10 mouse cellular contexts compared by ENCODE assay signal in the genomic region with DNA sequence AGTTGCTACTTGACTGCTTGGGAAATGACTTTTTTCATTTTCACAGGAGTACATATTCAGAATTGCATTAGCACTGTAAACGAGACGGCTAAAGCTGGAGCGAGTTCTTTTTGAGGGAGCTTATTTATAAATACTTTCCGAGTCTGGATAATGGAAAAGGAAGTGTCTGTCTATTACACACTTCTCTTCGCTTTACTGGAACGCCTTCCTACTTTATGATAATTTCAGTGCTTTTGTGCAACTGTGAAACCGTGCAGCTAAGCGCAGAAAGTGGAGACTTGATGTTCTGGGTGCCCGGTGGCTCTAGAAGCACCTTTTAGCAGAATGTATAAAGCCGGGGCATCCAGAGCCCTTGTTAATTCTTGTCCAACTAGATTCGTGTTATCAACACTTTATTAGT. TPM values are rescaled to one million over a fixed set of nuclear protein-coding genes. Genes with fewer than 3 reads are reported as not detected.
DNase-seq lines count a peak whose midpoint lies in the region; ATAC-seq and TF ChIP-seq lines count a peak whose summit lies in the region.
"Had no signal": no experiment of that assay in that cellular context is flagged by ENCODE, and none has a peak within 500 bp of the region (broad histone marks: within the 10 kb centered on the region; RNA-seq: fewer than 3 reads in every experiment).

No protein-coding gene starts in this region.

- H3K9me3 ChIP-seq in kidney, embryonic 14.5 days (ENCODE audit: control insufficient read depth, low read length), result no peaks in the 10 kb centered on the region
- H3K9me3 ChIP-seq in embryonic facial prominence, embryonic 12.5 days, result no peaks in the 10 kb centered on the region
- H3K9me3 ChIP-seq in hindbrain, postnatal 0 days (ENCODE audit: low read length), result no peaks in the 10 kb centered on the region
- H3K9me3 ChIP-seq in midbrain, embryonic 16.5 days (replicated peaks; ENCODE audit: control insufficient read depth, low read length, poor library complexity, severe bottlenecking), result no peaks in the 10 kb centered on the region

- ATAC-seq in kidney, embryonic 14.5 days (ENCODE audit: low FRiP score, low TSS enrichment), result no peak
- no peak for ATAC-seq in embryonic facial prominence, embryonic 12.5 days (ENCODE audit: insufficient number of reproducible peaks, insufficient read depth, low FRiP score, low TSS enrichment)
- no peak for ATAC-seq in hindbrain, postnatal 0 days
- no peak for ATAC-seq in midbrain, embryonic 16.5 days
- no peak for ATAC-seq in granulocyte monocyte progenitor cell, adult 5-6 weeks (replicated peaks; ENCODE audit: poor library complexity, severe bottlenecking)

- H3K4me3 ChIP-seq in kidney, embryonic 14.5 days (ENCODE audit: low read length), result peak overlapping the region; percentile 76
- H3K4me3 ChIP-seq in embryonic facial prominence, embryonic 12.5 days, result no peak overlapping the region
- H3K4me3 ChIP-seq in hindbrain, postnatal 0 days (ENCODE audit: low read length), result peak overlapping the region; percentile 76
- peak overlapping the region; percentile 79 for H3K4me3 ChIP-seq in midbrain, embryonic 16.5 days (ENCODE audit: low read depth, low read length)

- H3K9ac ChIP-seq in kidney, embryonic 14.5 days (ENCODE audit: low read depth, low read length), result peak overlapping the region; percentile 9; the same call in 1 of the 2 replicates
- H3K9ac ChIP-seq in embryonic facial prominence, embryonic 12.5 days, result no peak overlapping the region
- peak overlapping the region; percentile 72; the same call in 1 of the 2 replicates for H3K9ac ChIP-seq in hindbrain, postnatal 0 days (replicated peaks; ENCODE audit: low read length)
- H3K9ac ChIP-seq in midbrain, embryonic 16.5 days (ENCODE audit: low read depth, low read length), result peak overlapping the region; percentile 48

- no peak for DNase-seq in kidney, postnatal 10 days
- DNase-seq in hindbrain, postnatal 0 days (ENCODE audit: low spot score), result no peak
- no peak for DNase-seq in embryo, embryonic 9.5 days (ENCODE audit: extremely low spot score)
- no peak for DNase-seq in urinary bladder, adult 18-20 months (ENCODE audit: low spot score in 2 of 2)
- DNase-seq: layer of hippocampus, postnatal 36 days had no signal

- H3K27me3 ChIP-seq in kidney, embryonic 14.5 days (ENCODE audit: control insufficient read depth, insufficient read depth, low read length), result no peaks in the 10 kb centered on the region
- H3K27me3 ChIP-seq in embryonic facial prominence, embryonic 12.5 days, result no peaks in the 10 kb centered on the region
- no peaks in the 10 kb centered on the region for H3K27me3 ChIP-seq in hindbrain, postnatal 0 days (ENCODE audit: insufficient read depth, low read length)
- H3K27me3 ChIP-seq in midbrain, embryonic 16.5 days (ENCODE audit: control insufficient read depth, insufficient read depth, low read depth, low read length), result no peaks in the 10 kb centered on the region

- H3K27ac ChIP-seq in kidney, embryonic 14.5 days (ENCODE audit: low read depth, low read length), result no peak overlapping the region
- no peak overlapping the region for H3K27ac ChIP-seq in embryonic facial prominence, embryonic 12.5 days
- H3K27ac ChIP-seq in hindbrain, postnatal 0 days, result no peak overlapping the region
- no peak overlapping the region for H3K27ac ChIP-seq in midbrain, embryonic 16.5 days (ENCODE audit: low read length)

- 71% methylated on average over 11 of the region's 11 CpGs for WGBS in kidney, embryonic 14.5 days
- 73% methylated on average over 11 of the region's 11 CpGs for WGBS in embryonic facial prominence, embryonic 12.5 days
- WGBS in hindbrain, postnatal 0 days, result 51% methylated on average over 11 of the region's 11 CpGs
- 55% methylated on average over 11 of the region's 11 CpGs for WGBS in midbrain, embryonic 16.5 days

- peaks cover 2% of the 10 kb centered on the region; the same call in 1 of the 2 replicates for H3K4me1 ChIP-seq in kidney, embryonic 14.5 days (ENCODE audit: control insufficient read depth, insufficient read depth, low read length)
- peaks cover 10% of the 10 kb centered on the region for H3K4me1 ChIP-seq in embryonic facial prominence, embryonic 12.5 days
- H3K4me1 ChIP-seq in hindbrain, postnatal 0 days (ENCODE audit: insufficient read depth, low read length), result 0 out of 2 replicates have a peak, but pooled peaks cover 6% of the 10 kb centered on the region
- peaks cover 28% of the 10 kb centered on the region for H3K4me1 ChIP-seq in midbrain, embryonic 16.5 days (ENCODE audit: control insufficient read depth, insufficient read depth, low read length)

- no peaks in the 10 kb centered on the region for H3K36me3 ChIP-seq in kidney, embryonic 14.5 days (ENCODE audit: control insufficient read depth, insufficient read depth, low read length)
- H3K36me3 ChIP-seq in embryonic facial prominence, embryonic 12.5 days, result no peaks in the 10 kb centered on the region
- H3K36me3 ChIP-seq in hindbrain, postnatal 0 days (ENCODE audit: insufficient read depth, low read length), result no peaks in the 10 kb centered on the region
- H3K36me3 ChIP-seq in midbrain, embryonic 16.5 days (ENCODE audit: control insufficient read depth, insufficient read depth, low read length), result no peaks in the 10 kb centered on the region

- H3K4me2 ChIP-seq in kidney, embryonic 14.5 days (replicated peaks; ENCODE audit: low read depth, low read length), result peak overlapping the region; percentile 60
- H3K4me2 ChIP-seq in embryonic facial prominence, embryonic 12.5 days (replicated peaks), result peak overlapping the region; percentile 76
- peak overlapping the region; percentile 87 for H3K4me2 ChIP-seq in hindbrain, postnatal 0 days (ENCODE audit: low read depth, low read length)
- H3K4me2 ChIP-seq in midbrain, embryonic 16.5 days (ENCODE audit: low read length), result peak overlapping the region; percentile 87

- TF ChIP-seq CTCF in hindbrain, postnatal 0 days (IDR thresholded peaks at IDR 0.05; ENCODE audit: low read depth), result no peak

RNA-seq across cellular contexts. Expression of a gene that starts 1.8 kb away (rescaled TPM):
- 30.7 and 35.0 TPM in 2 replicates for polyA plus RNA-seq in kidney, embryonic 14.5 days (2014; fragmentation: Nextera tagmentation; extraction: Ambion mirVana)
- polyA plus RNA-seq in embryonic facial prominence, embryonic 12.5 days (2016; fragmentation: Nextera tagmentation; extraction: Ambion mirVana), result 30.8 and 31.7 TPM in 2 replicates
- 33.8 and 36.0 TPM in 2 replicates for total RNA-seq in hindbrain, postnatal 0 days (2014; rRNA removed)
- 13.2 and 14.4 TPM in 2 replicates for polyA plus RNA-seq in hindbrain, postnatal 0 days (2015; fragmentation: Nextera tagmentation; extraction: Ambion mirVana)
- 17.5 and 22.5 TPM in 2 replicates for polyA plus RNA-seq in midbrain, embryonic 16.5 days (2015; fragmentation: Nextera tagmentation; extraction: Ambion mirVana)
- total RNA-seq in granulocyte monocyte progenitor cell, adult 5-6 weeks (2014; fragmentation: Nextera tagmentation), result 36.1 and 56.1 TPM in 2 replicates
- total RNA-seq in granulocyte monocyte progenitor cell, adult 5-6 weeks (2017), result 43.8 and 49.3 TPM in 2 replicates

RNA-seq across cellular contexts. Expression of a gene that starts 11.5 kb away (rescaled TPM):
- 29.5 and 38.2 TPM in 2 replicates for polyA plus RNA-seq in kidney, embryonic 14.5 days (2014; fragmentation: Nextera tagmentation; extraction: Ambion mirVana)
- 32.1 and 32.8 TPM in 2 replicates for polyA plus RNA-seq in embryonic facial prominence, embryonic 12.5 days (2016; fragmentation: Nextera tagmentation; extraction: Ambion mirVana)
- total RNA-seq in hindbrain, postnatal 0 days (2014; rRNA removed), result 5.5 and 14.6 TPM in 2 replicates
- polyA plus RNA-seq in hindbrain, postnatal 0 days (2015; fragmentation: Nextera tagmentation; extraction: Ambion mirVana), result 27.9 and 28.3 TPM in 2 replicates
- 31.4 and 32.9 TPM in 2 replicates for polyA plus RNA-seq in midbrain, embryonic 16.5 days (2015; fragmentation: Nextera tagmentation; extraction: Ambion mirVana)
- 23.8 and 24.0 TPM in 2 replicates for total RNA-seq in granulocyte monocyte progenitor cell, adult 5-6 weeks (2014; fragmentation: Nextera tagmentation)
- 34.7 and 38.5 TPM in 2 replicates for total RNA-seq in granulocyte monocyte progenitor cell, adult 5-6 weeks (2017)

RNA-seq across cellular contexts. Expression of a gene that starts 47.7 kb away (rescaled TPM):
- polyA plus RNA-seq in kidney, embryonic 14.5 days (2014; fragmentation: Nextera tagmentation; extraction: Ambion mirVana), result 1.1 TPM in 1 of 2 replicates, not detected in the other
- polyA plus RNA-seq in embryonic facial prominence, embryonic 12.5 days (2016; fragmentation: Nextera tagmentation; extraction: Ambion mirVana), result not detected in 2 replicates
- not detected in 2 replicates for total RNA-seq in hindbrain, postnatal 0 days (2014; rRNA removed)
- not detected in 2 replicates for polyA plus RNA-seq in hindbrain, postnatal 0 days (2015; fragmentation: Nextera tagmentation; extraction: Ambion mirVana)
- polyA plus RNA-seq in midbrain, embryonic 16.5 days (2015; fragmentation: Nextera tagmentation; extraction: Ambion mirVana), result not detected in 2 replicates
- total RNA-seq in granulocyte monocyte progenitor cell, adult 5-6 weeks (2014; fragmentation: Nextera tagmentation), result not detected in 2 replicates
- total RNA-seq in granulocyte monocyte progenitor cell, adult 5-6 weeks (2017), result not detected in 2 replicates
- total RNA-seq: ES-E14 had no signal
